Comparison of ENCODE assay signal across 11 mouse cellular contexts in the genomic region with DNA sequence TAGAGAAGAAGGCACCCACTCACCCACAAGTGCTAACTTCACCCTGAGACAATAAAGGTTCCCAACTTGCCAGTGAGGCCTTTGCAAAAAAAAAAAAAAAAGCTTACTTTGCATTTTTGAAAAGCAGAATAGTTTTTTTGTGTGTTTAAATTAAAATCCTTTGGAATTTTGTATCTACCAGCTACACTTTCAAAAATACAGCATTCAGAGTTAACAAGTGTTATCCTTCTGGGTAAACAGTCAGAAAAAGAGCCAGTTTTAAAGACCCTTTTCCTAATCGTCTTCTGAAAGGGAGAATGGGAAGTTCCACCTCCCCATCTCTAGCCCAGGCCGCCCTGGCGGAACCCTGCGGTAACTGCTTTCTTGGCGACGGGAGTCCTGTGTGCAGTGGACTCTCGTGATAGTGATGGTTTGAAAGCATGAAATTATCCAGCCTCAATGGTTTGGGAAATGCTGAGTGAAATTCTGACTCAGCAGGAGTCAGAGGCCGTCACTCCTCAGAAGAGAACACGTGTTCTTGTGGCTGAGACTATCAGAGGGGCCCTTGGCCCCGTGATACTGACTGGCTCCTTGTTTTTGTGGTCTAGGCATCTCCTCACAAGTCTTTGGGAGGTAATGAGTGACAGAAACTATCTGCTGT. TPM values are rescaled to one million over a fixed set of nuclear protein-coding genes. Genes with fewer than 3 reads are reported as not detected.
DNase-seq lines count a peak whose midpoint lies in the region; ATAC-seq and TF ChIP-seq lines count a peak whose summit lies in the region.
"Had no signal": no experiment of that assay in that cellular context is flagged by ENCODE, and none has a peak within 500 bp of the region (broad histone marks: within the 10 kb centered on the region; RNA-seq: fewer than 3 reads in every experiment).

No protein-coding gene starts in this region.

- no peak for ATAC-seq in intestine, postnatal 0 days
- no peak for ATAC-seq in intestine, embryonic 16.5 days
- ATAC-seq in G1E (ENCODE audit: extremely low read depth, insufficient number of reproducible peaks, low FRiP score, poor library complexity, severe bottlenecking): peak; percentile 56
- ATAC-seq in erythroblast, adult 5-6 weeks (replicated peaks; ENCODE audit: low FRiP score, poor library complexity, severe bottlenecking): peak; percentile 60

- peaks cover 6% of the 10 kb centered on the region; the same call in 1 of the 2 replicates for H3K36me3 ChIP-seq in intestine, postnatal 0 days (ENCODE audit: control insufficient read depth, insufficient read depth)
- peaks cover 5% of the 10 kb centered on the region for H3K36me3 ChIP-seq in intestine, embryonic 16.5 days (ENCODE audit: control insufficient read depth, insufficient read depth, low read length)
- H3K36me3 ChIP-seq in G1E (replicated peaks) (peaks cover 49% of the 10 kb centered on the region), macrophage (ENCODE audit: inconsistent target) (peaks cover 11% of the 10 kb centered on the region; the same call in 1 of the 2 replicates)

- no peak overlapping the region for H3K4me3 ChIP-seq in intestine, postnatal 0 days (ENCODE audit: low read depth, low read length)
- H3K4me3 ChIP-seq in intestine, embryonic 16.5 days (ENCODE audit: low read length): no peak overlapping the region
- H3K4me3 ChIP-seq in G1E (ENCODE audit: low read depth, low read length) (peak overlapping the region; percentile 33; the same call in 1 of the 2 replicates), macrophage (ENCODE audit: inconsistent target) (no peak overlapping the region)
- H3K4me3 ChIP-seq: heart, adult 2 months; hindbrain, embryonic 10.5 days; lung, embryonic 15.5 days had no signal

- no peaks in the 10 kb centered on the region for H3K4me1 ChIP-seq in intestine, postnatal 0 days (replicated peaks; ENCODE audit: control insufficient read depth, insufficient read depth, low read length)
- H3K4me1 ChIP-seq in intestine, embryonic 16.5 days (ENCODE audit: control insufficient read depth, insufficient read depth, low read length): peaks cover 8% of the 10 kb centered on the region
- H3K4me1 ChIP-seq in G1E (ENCODE audit: insufficient read depth, low read depth, low read length): peaks cover 88% of the 10 kb centered on the region

- TF ChIP-seq CTCF in intestine, postnatal 0 days (IDR thresholded peaks at IDR 0.05; ENCODE audit: low read depth): 0 out of 2 replicates have a peak, but pooled peaks have one; percentile 6
- peak; percentile 63 for TF ChIP-seq CTCF in G1E (IDR thresholded peaks at IDR 0.05; ENCODE audit: low read depth, low read length)

- no peaks in the 10 kb centered on the region for H3K9me3 ChIP-seq in intestine, postnatal 0 days (ENCODE audit: control insufficient read depth)
- H3K9me3 ChIP-seq in intestine, embryonic 16.5 days (ENCODE audit: control insufficient read depth, low read length): 0 out of 2 replicates have a peak, but pooled peaks cover 3% of the 10 kb centered on the region
- H3K9me3 ChIP-seq in G1E (replicated peaks): peaks cover 15% of the 10 kb centered on the region

- peaks cover 28% of the 10 kb centered on the region for H3K79me2 ChIP-seq in macrophage (ENCODE audit: inconsistent target)

- H3K4me2 ChIP-seq in intestine, postnatal 0 days (replicated peaks; ENCODE audit: low read depth): no peak overlapping the region
- no peak overlapping the region for H3K4me2 ChIP-seq in intestine, embryonic 16.5 days (ENCODE audit: low read depth, low read length)
- H3K4me2 ChIP-seq: lung, embryonic 15.5 days had no signal

- DNase-seq in G1E (ENCODE audit: low spot score): peak; percentile 74
- DNase-seq in lung, postnatal 36 days: no peak
- DNase-seq in left cerebral cortex, adult 18-20 months (ENCODE audit: low spot score in 2 of 2): no peak
- no peak for DNase-seq in gastrocnemius, adult 18-20 months (ENCODE audit: low spot score)

- H3K27me3 ChIP-seq in intestine, postnatal 0 days (replicated peaks; ENCODE audit: control insufficient read depth, insufficient read depth, low read length): no peaks in the 10 kb centered on the region
- no peaks in the 10 kb centered on the region for H3K27me3 ChIP-seq in intestine, embryonic 16.5 days (replicated peaks; ENCODE audit: control insufficient read depth, insufficient read depth, low read length)
- no peaks in the 10 kb centered on the region for H3K27me3 ChIP-seq in G1E (ENCODE audit: insufficient read depth, low read length)
- H3K27me3 ChIP-seq: lung, embryonic 15.5 days had no signal

- WGBS in intestine, postnatal 0 days: 67% methylated on average over 10 of the region's 10 CpGs
- 63% methylated on average over 10 of the region's 10 CpGs for WGBS in intestine, embryonic 16.5 days
- WGBS in macrophage (ENCODE audit: missing documents): 74% methylated on average over 10 of the region's 10 CpGs

- no peak overlapping the region for H3K9ac ChIP-seq in intestine, postnatal 0 days (ENCODE audit: low read depth, low read length)
- no peak overlapping the region for H3K9ac ChIP-seq in intestine, embryonic 16.5 days (ENCODE audit: low read depth, low read length)
- H3K9ac ChIP-seq: lung, embryonic 15.5 days had no signal

- H3K27ac ChIP-seq in intestine, postnatal 0 days (ENCODE audit: low read depth, low read length): no peak overlapping the region
- no peak overlapping the region for H3K27ac ChIP-seq in intestine, embryonic 16.5 days (ENCODE audit: low read length)
- peak overlapping the region; percentile 46 for H3K27ac ChIP-seq in macrophage
- H3K27ac ChIP-seq: heart, adult 2 months; hindbrain, embryonic 10.5 days; lung, embryonic 15.5 days had no signal

RNA-seq across cellular contexts. Expression of a gene that starts 6.4 kb away (rescaled TPM):
- 209 TPM in 2 replicates for polyA plus RNA-seq in intestine, postnatal 0 days (2015; fragmentation: Nextera tagmentation; extraction: Ambion mirVana)
- 185 and 199 TPM in 2 replicates for polyA plus RNA-seq in intestine, embryonic 16.5 days (2015; fragmentation: Nextera tagmentation; extraction: Ambion mirVana)
- total RNA-seq in G1E (2014; fragmentation: Nextera tagmentation): 227 and 282 TPM in 2 replicates
- 97.4 and 97.9 TPM in 2 replicates for total RNA-seq in G1E (2017)
- 320 and 368 TPM in 2 replicates for polyA plus RNA-seq in G1E (2012)
- 170 and 188 TPM in 2 replicates for total RNA-seq in erythroblast, adult 5-6 weeks (2015; ENCODE audit: low replicate concordance)
- total RNA-seq in erythroblast, adult 5-6 weeks (2017; ENCODE audit: low replicate concordance): 146 and 233 TPM in 2 replicates
- total RNA-seq in macrophage (2018; cell fraction: chromatin; rRNA removed): 1 to 10 TPM in 20 of 26 experiments, under 1 TPM in 4, not detected in 2; 0.65 to 9.7 (median 2.2) TPM
- total RNA-seq in macrophage (2018; cell fraction: cytosol; rRNA removed): 10 to 100 TPM; 14.1 to 26.6 (median 18.8) TPM
- 10 to 100 TPM in 3 of 26 experiments, 1 to 10 TPM in 23; 2.0 to 27.2 (median 7.0) TPM for total RNA-seq in macrophage (2018; cell fraction: nucleus; rRNA removed)
- 5.1 to 28.7 TPM (median 17.8 TPM) in 3 replicates for polyA plus RNA-seq in macrophage (2018)
- total RNA-seq in left cerebral cortex, adult 18-20 months (2021): 10 to 100 TPM; 45.1 to 48.5 TPM
- total RNA-seq in gastrocnemius, adult 18-20 months (2021): 10 to 100 TPM; 54.6 to 57.3 TPM

RNA-seq across cellular contexts. Expression of a gene that starts 16.5 kb away (rescaled TPM):
- 1.6 and 1.8 TPM in 2 replicates for polyA plus RNA-seq in intestine, postnatal 0 days (2015; fragmentation: Nextera tagmentation; extraction: Ambion mirVana)
- 0.51 and 0.66 TPM in 2 replicates for polyA plus RNA-seq in intestine, embryonic 16.5 days (2015; fragmentation: Nextera tagmentation; extraction: Ambion mirVana)
- 24.8 and 27.9 TPM in 2 replicates for total RNA-seq in G1E (2014; fragmentation: Nextera tagmentation)
- total RNA-seq in G1E (2017): 21.3 and 21.7 TPM in 2 replicates
- polyA plus RNA-seq in G1E (2012): 29.7 and 31.1 TPM in 2 replicates
- 4.8 and 5.6 TPM in 2 replicates for total RNA-seq in erythroblast, adult 5-6 weeks (2015; ENCODE audit: low replicate concordance)
- 10.3 and 14.8 TPM in 2 replicates for total RNA-seq in erythroblast, adult 5-6 weeks (2017; ENCODE audit: low replicate concordance)
- 100 to 1,000 TPM in 3 of 26 experiments, 10 to 100 TPM in 21, 1 to 10 TPM in 2; 9.1 to 309 (median 31.2) TPM for total RNA-seq in macrophage (2018; cell fraction: chromatin; rRNA removed)
- 10 to 100 TPM in 13 of 26 experiments, 1 to 10 TPM in 13; 4.6 to 56.9 (median 12.5) TPM for total RNA-seq in macrophage (2018; cell fraction: cytosol; rRNA removed)
- total RNA-seq in macrophage (2018; cell fraction: nucleus; rRNA removed): 100 to 1,000 TPM in 1 of 26 experiments, 10 to 100 TPM in 15, 1 to 10 TPM in 10; 6.6 to 122 (median 16.8) TPM
- polyA plus RNA-seq in macrophage (2018): 6.4 to 13.5 TPM (median 8.7 TPM) in 3 replicates
- total RNA-seq in left cerebral cortex, adult 18-20 months (2021): 1 to 10 TPM; 1.8 to 2.3 TPM
- 1 to 10 TPM; 3.6 to 4.3 TPM for total RNA-seq in gastrocnemius, adult 18-20 months (2021)

Comparison
In these comparisons a context has a peak if more than half of its experiments do, and no peak if none do; other contexts are left out.
1. ATAC-seq: peak in G1E (single experiment) and erythroblast, adult 5-6 weeks (single experiment); none in intestine, postnatal 0 days (single experiment) and intestine, embryonic 16.5 days (single experiment).